Mouse (Mus musculus): Measurements from ENCODE around the gene Gm42372.
A peak's percentile ranks its signal among the peaks of the same experiment; 100 is the strongest.

DNA sequence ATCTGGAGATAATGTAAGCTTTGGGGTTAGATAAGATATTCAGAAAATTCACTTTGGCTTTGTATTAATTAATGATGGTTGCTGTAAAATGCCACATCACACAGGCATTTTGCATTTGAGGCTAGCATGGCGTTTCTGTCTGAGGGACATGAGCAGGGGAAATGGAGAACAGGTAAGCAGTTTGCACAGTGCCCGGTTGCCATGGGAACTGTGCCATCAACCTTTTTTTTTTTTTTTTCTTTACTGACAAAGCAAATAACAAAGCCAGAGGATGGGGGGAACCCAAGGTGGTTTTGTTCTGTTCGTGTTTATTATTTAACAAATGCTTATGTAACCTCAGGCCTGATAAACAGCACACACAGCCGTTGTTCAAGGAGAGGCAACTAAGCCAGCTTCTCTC lies 40.0 kb upstream of the Gm42372 start:
- TF ChIP-seq HCFC1 (IDR thresholded peaks at IDR 0.05; ENCODE audit: low read depth, low read length): no peak
- TF ChIP-seq ZNF384 (IDR thresholded peaks at IDR 0.05; ENCODE audit: low read depth, low read length): peak; percentile 33; the same call in 1 of the 2 replicates
- TF ChIP-seq ZMIZ1 (IDR thresholded peaks at IDR 0.05; ENCODE audit: low read depth, low read length): no peak
- TF ChIP-seq POLR2A (IDR thresholded peaks at IDR 0.05; ENCODE audit: low read depth, low read length): no peak
